Mouse (Mus musculus) ES-E14 (cell line): ENCODE data around the gene Bach2. TPM values are rescaled to one million over a fixed set of nuclear protein-coding genes. Genes with fewer than 3 reads are reported as not detected.

Source experiments
- DNase-seq: peaks from one replicate; pipeline ENCODE4 v3.0.0-alpha.2; 2013; ENCODE audit warnings: low read depth, low spot score
- H3K27ac ChIP-seq: 2 replicates; pipeline ENCODE4 v1.5.1; 2012; ENCODE audit warnings: low read depth, mild to moderate bottlenecking, low read length, moderate library complexity, mixed read lengths; ENCODE audit not compliant: poor library complexity, insufficient read depth, severe bottlenecking
- H3K36me3 ChIP-seq: 2 replicates; pipeline ENCODE4 v1.6.1; 2012; ENCODE audit warnings: mild to moderate bottlenecking, low read length, moderate library complexity, mixed read lengths; ENCODE audit not compliant: control insufficient read depth, poor library complexity, insufficient read depth, severe bottlenecking
- H3K4me1 ChIP-seq, 2 experiments: fragments of 150-350 bp in 1 of 2; sonication (generic) in 1 of 2; 2 replicates each; pipeline ENCODE4 v1.6.1; 2012; ENCODE audit warnings: low read length in 2 of 2, mild to moderate bottlenecking in 1 of 2, mixed read lengths in 1 of 2; ENCODE audit not compliant: control insufficient read depth in 2 of 2, insufficient read depth in 2 of 2, poor library complexity in 1 of 2
- H3K4me3 ChIP-seq, 2 experiments: fragments of 150-350 bp in 1 of 2; sonication (generic) in 1 of 2; 2 replicates each; pipeline ENCODE4 v1.5.1; 2012; ENCODE audit warnings: low read length in 2 of 2, low read depth in 1 of 2, mild to moderate bottlenecking in 1 of 2, mixed read lengths in 1 of 2; ENCODE audit not compliant: insufficient read depth in 1 of 2, poor library complexity in 1 of 2, severe bottlenecking in 1 of 2
- H3K9ac ChIP-seq: 2 replicates; pipeline ENCODE4 v1.6.1; 2012; ENCODE audit warnings: low read depth, mild to moderate bottlenecking, low read length, mixed read lengths; ENCODE audit not compliant: poor library complexity, insufficient read depth, severe bottlenecking
- H3K9me3 ChIP-seq: fragments of 150-350 bp; sonication (generic); 2 replicates; pipeline ENCODE4 v1.6.1; 2012; ENCODE audit warnings: low read depth, mild to moderate bottlenecking, low read length; ENCODE audit not compliant: control insufficient read depth, insufficient read depth
- CHD2 ChIP-seq: IDR thresholded peaks from 2 replicates; pipeline ENCODE4 v1.6.1; 2014; ENCODE audit warnings: mild to moderate bottlenecking, low read depth, low read length, inconsistent platforms
- HCFC1 ChIP-seq: IDR thresholded peaks from 2 replicates; pipeline ENCODE4 v1.6.1; 2012; ENCODE audit warnings: low read length, inconsistent platforms, borderline replicate concordance; ENCODE audit not compliant: insufficient read depth
- MAFK ChIP-seq: IDR thresholded peaks from 2 replicates; pipeline ENCODE4 v1.6.1; 2014; ENCODE audit warnings: mild to moderate bottlenecking, low read depth, low read length, inconsistent platforms; ENCODE audit not compliant: insufficient read depth
- ZC3H11A ChIP-seq: IDR thresholded peaks from 2 replicates; pipeline ENCODE4 v1.6.1; 2012; ENCODE audit warnings: low read depth, mild to moderate bottlenecking, inconsistent platforms, low read length, borderline replicate concordance
- ZNF384 ChIP-seq: IDR thresholded peaks from 2 replicates; pipeline ENCODE4 v1.6.1; 2012; ENCODE audit warnings: low read depth, low read length, inconsistent platforms
- in situ Hi-C, 2 experiments: fragments of 600-800 bp; cut with MboI; formaldehyde crosslinking; loops; one replicate each; pipeline ENCODE4 v1.15.1; 2025; ENCODE audit warnings: low sequenced_read_pairs in 2 of 2, inconsistent platforms in 1 of 2; ENCODE audit not compliant: unreplicated experiment in 2 of 2
- total RNA-seq: library from RNA; depleted of rRNA; stranded (reverse); fragments of 300-350 nt; gene quantifications from 2 replicates; pipeline ENCODE4 v1.2.3, GENCODE M21; 2012

Bach2 gene
- total RNA-seq, 1 experiment: 3.3 TPM

- Histone ChIP-seq H3K9me3 (no peaks in the 10 kb centered on the region), H3K36me3 (no peaks in the 10 kb centered on the region), H3K4me3 (no peak overlapping the region), H3K4me1 (no peaks in the 10 kb centered on the region; a peak in 1 of 4 replicates), H3K27ac (no peak overlapping the region), H3K9ac (no peak overlapping the region)
- in situ Hi-C loops: no loop called here
- TF ChIP-seq ZNF384 (no peak), ZC3H11A (no peak)
- no peak for DNase-seq
These were observed 113.8 kb downstream of the Bach2 start for GRCm38 (mm10) chr4:32352442-32352841.

GRCm38 (mm10) chr4:32352842-32353241 lies 114.2 kb downstream of the Bach2 start:
- Histone ChIP-seq H3K36me3 (no peaks in the 10 kb centered on the region), H3K9me3 (no peaks in the 10 kb centered on the region), H3K4me3 (no peak overlapping the region), H3K27ac (no peak overlapping the region), H3K9ac (no peak overlapping the region), H3K4me1 (no peaks in the 10 kb centered on the region; a peak in 1 of 4 replicates)
- TF ChIP-seq MAFK: no peak
- TF ChIP-seq HCFC1: no peak
- no peak for TF ChIP-seq ZNF384
- no peak for TF ChIP-seq CHD2
- TF ChIP-seq ZC3H11A: no peak
- in situ Hi-C loops: no loop called here
- no peak for DNase-seq

GRCm38 (mm10) chr4:32355935-32356617 lies 117.5 kb downstream of the Bach2 start:
- H3K36me3 ChIP-seq: no peaks in the 10 kb centered on the region
- no peak overlapping the region for H3K4me3 ChIP-seq
- H3K9me3 ChIP-seq: no peaks in the 10 kb centered on the region
- TF ChIP-seq ZC3H11A (no peak), MAFK (no peak), HCFC1 (no peak), ZNF384 (no peak), CHD2 (no peak)
- H3K9ac ChIP-seq: no peak overlapping the region
- no peak for DNase-seq
- H3K27ac ChIP-seq: no peak overlapping the region
- in situ Hi-C loops: no loop called here
- no peaks in the 10 kb centered on the region; a peak in 1 of 4 replicates for H3K4me1 ChIP-seq

GRCm38 (mm10) chr4:32357996-32358600 lies 119.5 kb downstream of the Bach2 start:
- no peaks in the 10 kb centered on the region for H3K9me3 ChIP-seq
- no peak overlapping the region for H3K27ac ChIP-seq
- in situ Hi-C loops: no loop called here
- no peak for TF ChIP-seq MAFK
- no peak for TF ChIP-seq ZNF384
- no peaks in the 10 kb centered on the region for H3K36me3 ChIP-seq
- no peaks in the 10 kb centered on the region for H3K4me1 ChIP-seq
- no peak for DNase-seq
- H3K4me3 ChIP-seq: no peak overlapping the region
- H3K9ac ChIP-seq: no peak overlapping the region
